Mouse (Mus musculus): ENCODE results near the gene Tgfbr1. TPM values are rescaled to one million over a fixed set of nuclear protein-coding genes. Genes with fewer than 3 reads are reported as not detected.

Gene Tgfbr1
- polyA plus RNA-seq, 1 experiment from 2014 or later = 85.5 TPM

DNA sequence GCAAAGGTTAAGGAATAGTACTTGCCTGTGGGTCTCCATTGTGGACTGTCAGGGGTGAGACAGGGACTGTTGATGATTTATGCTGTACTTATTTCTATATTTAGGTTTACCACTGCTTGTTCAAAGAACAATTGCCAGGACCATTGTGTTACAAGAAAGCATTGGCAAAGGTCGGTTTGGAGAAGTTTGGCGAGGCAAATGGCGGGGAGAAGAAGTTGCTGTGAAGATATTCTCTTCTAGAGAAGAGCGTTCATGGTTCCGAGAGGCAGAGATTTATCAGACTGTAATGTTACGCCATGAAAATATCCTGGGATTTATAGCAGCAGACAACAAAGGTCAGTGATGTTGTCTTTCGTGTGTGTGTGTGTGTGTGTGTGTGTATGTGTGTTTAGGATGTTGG lies 43.2 kb downstream of the Tgfbr1 start:
- Histone ChIP-seq H3K9ac (ENCODE audit: low read length) (no peak overlapping the region), H3K27ac (replicated peaks; ENCODE audit: low read depth, low read length) (no peak overlapping the region), H3K36me3 (ENCODE audit: control insufficient read depth, insufficient read depth, low read length) (peaks cover 6% of the 10 kb centered on the region; the same call in 1 of the 2 replicates), H3K9me3 (ENCODE audit: control insufficient read depth, low read length) (no peaks in the 10 kb centered on the region), H3K4me2 (ENCODE audit: low read depth, severe bottlenecking) (no peak overlapping the region), H3K27me3 (ENCODE audit: control insufficient read depth, insufficient read depth, low read length) (no peaks in the 10 kb centered on the region), H3K4me3 (ENCODE audit: low read depth, low read length) (no peak overlapping the region), H3K4me1 (ENCODE audit: control insufficient read depth, insufficient read depth, low read length) (no peaks in the 10 kb centered on the region)
- no peak for DNase-seq (ENCODE audit: low spot score)
- 93% methylated on average over 7 of the region's 7 CpGs for WGBS
- ATAC-seq (ENCODE audit: insufficient number of reproducible peaks, low FRiP score, low TSS enrichment, low read depth) = no peak

GRCm38 (mm10) chr4:47397951-47398687 lies 45.1 kb downstream of the Tgfbr1 start:
- no peak for DNase-seq (ENCODE audit: low spot score)
- no peak overlapping the region for H3K9ac ChIP-seq (ENCODE audit: low read length)
- H3K27me3 ChIP-seq (ENCODE audit: control insufficient read depth, insufficient read depth, low read length) = no peaks in the 10 kb centered on the region
- H3K4me1 ChIP-seq (ENCODE audit: control insufficient read depth, insufficient read depth, low read length) = no peaks in the 10 kb centered on the region
- no peaks in the 10 kb centered on the region for H3K9me3 ChIP-seq (ENCODE audit: control insufficient read depth, low read length)
- WGBS = 90% methylated on average over 6 of the region's 6 CpGs
- ATAC-seq (ENCODE audit: insufficient number of reproducible peaks, low FRiP score, low TSS enrichment, low read depth) = no peak
- no peak overlapping the region for H3K4me3 ChIP-seq (ENCODE audit: low read depth, low read length)
- peaks cover 8% of the 10 kb centered on the region; the same call in 1 of the 2 replicates for H3K36me3 ChIP-seq (ENCODE audit: control insufficient read depth, insufficient read depth, low read length)
- H3K4me2 ChIP-seq (ENCODE audit: low read depth, severe bottlenecking) = no peak overlapping the region
- no peak overlapping the region for H3K27ac ChIP-seq (replicated peaks; ENCODE audit: low read depth, low read length)

GRCm38 (mm10) chr4:47399824-47400223 lies 46.8 kb downstream of the Tgfbr1 start:
- Histone ChIP-seq H3K4me2 (ENCODE audit: low read depth, severe bottlenecking) (no peak overlapping the region), H3K9ac (ENCODE audit: low read length) (no peak overlapping the region), H3K27ac (replicated peaks; ENCODE audit: low read depth, low read length) (no peak overlapping the region), H3K4me1 (ENCODE audit: control insufficient read depth, insufficient read depth, low read length) (no peaks in the 10 kb centered on the region), H3K9me3 (ENCODE audit: control insufficient read depth, low read length) (no peaks in the 10 kb centered on the region), H3K36me3 (ENCODE audit: control insufficient read depth, insufficient read depth, low read length) (peaks cover 8% of the 10 kb centered on the region; the same call in 1 of the 2 replicates), H3K27me3 (ENCODE audit: control insufficient read depth, insufficient read depth, low read length) (no peaks in the 10 kb centered on the region), H3K4me3 (ENCODE audit: low read depth, low read length) (no peak overlapping the region)
- DNase-seq (ENCODE audit: low spot score) = no peak
- ATAC-seq (ENCODE audit: insufficient number of reproducible peaks, low FRiP score, low TSS enrichment, low read depth) = no peak

GRCm38 (mm10) chr4:47400314-47400713 lies 47.3 kb downstream of the Tgfbr1 start:
- Histone ChIP-seq H3K4me2 (ENCODE audit: low read depth, severe bottlenecking) (no peak overlapping the region), H3K4me1 (ENCODE audit: control insufficient read depth, insufficient read depth, low read length) (no peaks in the 10 kb centered on the region), H3K27me3 (ENCODE audit: control insufficient read depth, insufficient read depth, low read length) (no peaks in the 10 kb centered on the region), H3K9ac (ENCODE audit: low read length) (no peak overlapping the region), H3K9me3 (ENCODE audit: control insufficient read depth, low read length) (no peaks in the 10 kb centered on the region), H3K36me3 (ENCODE audit: control insufficient read depth, insufficient read depth, low read length) (peaks cover 8% of the 10 kb centered on the region; the same call in 1 of the 2 replicates), H3K27ac (replicated peaks; ENCODE audit: low read depth, low read length) (no peak overlapping the region), H3K4me3 (ENCODE audit: low read depth, low read length) (no peak overlapping the region)
- 90% methylated on average over 4 of the region's 4 CpGs for WGBS
- no peak for DNase-seq (ENCODE audit: low spot score)
- no peak for ATAC-seq (ENCODE audit: insufficient number of reproducible peaks, low FRiP score, low TSS enrichment, low read depth)

DNA sequence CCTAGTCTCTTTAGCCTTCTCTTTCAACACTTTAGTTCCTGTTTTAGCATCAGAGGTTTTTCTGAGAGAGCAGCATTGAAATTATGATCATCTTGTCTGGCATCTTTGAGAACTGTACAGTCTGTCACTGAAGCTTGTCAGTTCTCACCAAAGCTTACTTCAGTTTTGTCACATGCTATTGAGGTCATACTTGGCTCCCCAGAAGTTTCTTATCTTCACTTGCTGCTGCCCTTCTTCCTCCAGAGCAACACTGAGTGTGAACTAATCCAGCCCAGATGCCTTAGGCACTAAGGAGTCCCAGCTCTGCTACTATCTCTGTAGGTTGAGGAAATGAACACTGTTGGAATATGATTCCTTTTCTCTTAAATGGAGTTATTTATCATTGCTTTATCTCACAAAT lies 49.2 kb downstream of the Tgfbr1 start:
- no peaks in the 10 kb centered on the region for H3K9me3 ChIP-seq (ENCODE audit: control insufficient read depth, low read length)
- peaks cover 2% of the 10 kb centered on the region; the same call in 1 of the 2 replicates for H3K36me3 ChIP-seq (ENCODE audit: control insufficient read depth, insufficient read depth, low read length)
- H3K9ac ChIP-seq (ENCODE audit: low read length) = no peak overlapping the region
- no peaks in the 10 kb centered on the region for H3K4me1 ChIP-seq (ENCODE audit: control insufficient read depth, insufficient read depth, low read length)
- ATAC-seq (ENCODE audit: insufficient number of reproducible peaks, low FRiP score, low TSS enrichment, low read depth) (no peak), DNase-seq (ENCODE audit: low spot score) (no peak)
- no peak overlapping the region for H3K27ac ChIP-seq (replicated peaks; ENCODE audit: low read depth, low read length)
- H3K4me3 ChIP-seq (ENCODE audit: low read depth, low read length) = no peak overlapping the region
- no peak overlapping the region for H3K4me2 ChIP-seq (ENCODE audit: low read depth, severe bottlenecking)
- no peaks in the 10 kb centered on the region for H3K27me3 ChIP-seq (ENCODE audit: control insufficient read depth, insufficient read depth, low read length)

DNA sequence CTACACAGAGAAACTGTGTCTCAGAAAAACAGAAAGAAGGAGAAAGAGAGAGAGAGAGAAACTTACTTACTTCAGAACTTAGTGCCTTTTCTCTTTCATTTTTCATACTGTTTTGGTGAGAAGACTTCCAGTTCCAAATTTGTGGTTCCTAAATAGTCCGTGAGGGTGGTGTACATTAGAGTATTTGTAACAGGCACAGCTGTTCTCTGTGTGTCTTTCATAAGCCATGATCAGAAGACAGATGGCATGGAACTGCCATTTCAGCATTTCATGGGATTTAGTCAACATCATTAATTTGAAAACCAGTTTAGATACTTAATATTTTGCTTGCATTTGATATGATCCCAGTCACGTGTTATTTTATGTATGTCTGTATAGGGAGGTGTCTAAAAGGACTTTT lies 51.5 kb downstream of the Tgfbr1 start:
- Histone ChIP-seq H3K9me3 (ENCODE audit: control insufficient read depth, low read length) (no peaks in the 10 kb centered on the region), H3K4me2 (ENCODE audit: low read depth, severe bottlenecking) (no peak overlapping the region), H3K4me1 (ENCODE audit: control insufficient read depth, insufficient read depth, low read length) (no peaks in the 10 kb centered on the region), H3K27ac (replicated peaks; ENCODE audit: low read depth, low read length) (no peak overlapping the region), H3K9ac (ENCODE audit: low read length) (no peak overlapping the region), H3K4me3 (ENCODE audit: low read depth, low read length) (no peak overlapping the region), H3K27me3 (ENCODE audit: control insufficient read depth, insufficient read depth, low read length) (no peaks in the 10 kb centered on the region), H3K36me3 (ENCODE audit: control insufficient read depth, insufficient read depth, low read length) (peaks cover 2% of the 10 kb centered on the region; the same call in 1 of the 2 replicates)
- WGBS = 86% methylated on average over 2 of the region's 2 CpGs
- no peak for DNase-seq (ENCODE audit: low spot score)
- no peak for ATAC-seq (ENCODE audit: insufficient number of reproducible peaks, low FRiP score, low TSS enrichment, low read depth)

- ATAC-seq (ENCODE audit: insufficient number of reproducible peaks, low FRiP score, low TSS enrichment, low read depth) (no peak), DNase-seq (ENCODE audit: low spot score) (no peak)
- Histone ChIP-seq H3K9me3 (ENCODE audit: control insufficient read depth, low read length) (no peaks in the 10 kb centered on the region), H3K9ac (ENCODE audit: low read length) (no peak overlapping the region), H3K4me2 (ENCODE audit: low read depth, severe bottlenecking) (no peak overlapping the region), H3K4me3 (ENCODE audit: low read depth, low read length) (no peak overlapping the region), H3K27me3 (ENCODE audit: control insufficient read depth, insufficient read depth, low read length) (no peaks in the 10 kb centered on the region), H3K4me1 (ENCODE audit: control insufficient read depth, insufficient read depth, low read length) (no peaks in the 10 kb centered on the region), H3K36me3 (ENCODE audit: control insufficient read depth, insufficient read depth, low read length) (peaks cover 2% of the 10 kb centered on the region; the same call in 1 of the 2 replicates), H3K27ac (replicated peaks; ENCODE audit: low read depth, low read length) (no peak overlapping the region)
- 88% methylated on average over 2 of the region's 2 CpGs for WGBS
Measured at GRCm38 (mm10) chr4:47407161-47407560, 54.1 kb downstream of the Tgfbr1 start.

GRCm38 (mm10) chr4:47417871-47418270 lies 64.8 kb downstream of the Tgfbr1 start:
- H3K4me1 ChIP-seq (ENCODE audit: control insufficient read depth, insufficient read depth, low read length) = no peaks in the 10 kb centered on the region; the same call in 1 of the 2 replicates

More at GRCm38 (mm10) chr4:47417871-47418270, 64.8 kb downstream of the Tgfbr1 start:
- no peak for DNase-seq (ENCODE audit: low spot score)
- H3K4me2 ChIP-seq (ENCODE audit: low read depth, severe bottlenecking) = no peak overlapping the region
- H3K27me3 ChIP-seq (ENCODE audit: control insufficient read depth, insufficient read depth, low read length) = no peaks in the 10 kb centered on the region
- H3K9ac ChIP-seq (ENCODE audit: low read length) = no peak overlapping the region
- H3K9me3 ChIP-seq (ENCODE audit: control insufficient read depth, low read length) = no peaks in the 10 kb centered on the region
- WGBS = 75% methylated on average over 3 of the region's 3 CpGs
- no peaks in the 10 kb centered on the region; the same call in 1 of the 2 replicates for H3K36me3 ChIP-seq (ENCODE audit: control insufficient read depth, insufficient read depth, low read length)
- ATAC-seq (ENCODE audit: insufficient number of reproducible peaks, low FRiP score, low TSS enrichment, low read depth) = no peak
- no peak overlapping the region for H3K4me3 ChIP-seq (ENCODE audit: low read depth, low read length)
- no peak overlapping the region for H3K27ac ChIP-seq (replicated peaks; ENCODE audit: low read depth, low read length)
